Mouse (Mus musculus) stomach, postnatal 0 days (tissue): ENCODE measurements around the gene Ankrd33b.

Source experiments
- CTCF ChIP-seq: IDR thresholded peaks from 2 replicates; pipeline ENCODE4 v1.5.1; 2016; ENCODE audit warnings: antibody characterized with exemption, low read depth, mild to moderate bottlenecking, moderate library complexity
- EP300 ChIP-seq: optimal IDR thresholded peaks from 2 replicates; pipeline ENCODE3; 2016; ENCODE audit warnings: antibody characterized with exemption

DNA sequence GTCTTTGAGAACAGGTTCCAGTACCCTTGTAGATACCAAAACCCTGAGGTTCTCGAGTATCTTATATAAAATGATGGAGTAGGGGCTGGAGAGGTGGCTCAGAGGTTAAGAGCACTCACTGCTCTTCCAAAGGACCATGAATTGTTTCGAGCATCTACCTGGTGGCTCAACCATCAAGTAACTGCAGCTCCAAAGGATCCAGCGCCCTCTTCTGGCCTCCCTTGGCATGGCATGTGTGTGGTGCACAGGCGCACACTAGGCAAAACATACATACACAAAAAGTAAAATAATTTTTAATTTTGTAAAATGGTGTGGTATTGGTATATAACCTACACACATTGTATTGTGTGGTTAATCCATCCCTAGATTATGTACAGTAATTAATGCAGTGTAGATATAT, 43.8 kb downstream of the Ankrd33b start:
- peak; percentile 46 for TF ChIP-seq CTCF
- TF ChIP-seq EP300: no peak
